Mouse (Mus musculus): Measurements from ENCODE around the gene Fam187b.

The Fam187b gene

GRCm38 (mm10) chr7:30958866-30959487, 14.6 kb upstream of the Fam187b start:
- DNase-seq, result no peak

DNA sequence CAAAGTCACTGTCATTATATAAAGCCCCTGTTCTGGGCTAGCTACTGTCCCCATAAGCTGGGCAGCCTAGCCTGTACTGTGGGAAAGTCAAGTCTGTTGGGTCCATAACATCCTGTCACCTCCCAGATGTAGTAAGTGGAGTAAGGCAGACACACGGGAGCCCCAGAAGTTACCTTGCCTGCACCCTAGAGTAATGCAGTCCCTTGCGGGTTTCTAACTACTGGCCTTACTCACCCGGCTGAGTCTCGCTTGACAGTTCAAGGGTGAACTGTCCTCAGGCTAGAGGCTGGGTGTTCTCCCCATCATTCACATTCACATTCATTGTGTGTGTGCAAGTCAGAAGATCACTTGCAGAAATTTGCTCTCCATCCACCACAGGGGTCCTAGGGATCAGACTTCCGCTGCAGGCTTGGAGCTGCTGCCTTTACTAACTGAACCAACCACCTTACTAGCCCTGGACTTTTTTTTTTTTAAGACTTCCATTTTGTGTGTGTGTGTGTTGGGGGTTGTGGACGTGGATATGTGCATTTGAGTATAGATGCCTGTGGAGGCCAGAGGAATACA, 13.7 kb upstream of the Fam187b start:
- DNase-seq, result no peak

- no peak for DNase-seq
Measured at GRCm38 (mm10) chr7:30962862-30963261, 10.7 kb upstream of the Fam187b start.

GRCm38 (mm10) chr7:30964366-30964765, 9.2 kb upstream of the Fam187b start:
- no peak for DNase-seq

- DNase-seq, result no peak
Measured at GRCm38 (mm10) chr7:30965677-30966076, 7.9 kb upstream of the Fam187b start.

DNA sequence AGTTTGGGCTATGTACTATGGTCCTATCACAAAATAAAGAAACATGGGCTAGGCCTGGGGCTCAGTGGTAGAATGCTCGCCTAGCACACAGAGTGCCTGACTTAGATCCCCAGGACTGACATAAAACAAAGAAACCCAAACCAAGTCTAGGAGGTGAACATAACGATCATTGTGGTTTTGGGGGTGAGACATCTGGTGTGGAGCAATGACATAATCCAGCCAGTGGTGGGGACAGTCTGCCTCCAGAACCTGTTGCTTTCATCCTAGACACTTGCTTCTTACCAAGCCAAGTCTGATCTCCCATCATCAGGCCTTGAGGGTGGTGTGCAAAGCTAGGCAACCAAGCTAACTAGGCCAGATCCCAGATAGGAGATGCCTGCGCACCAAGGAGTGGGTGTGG, 6.9 kb upstream of the Fam187b start:
- DNase-seq, result no peak

DNA sequence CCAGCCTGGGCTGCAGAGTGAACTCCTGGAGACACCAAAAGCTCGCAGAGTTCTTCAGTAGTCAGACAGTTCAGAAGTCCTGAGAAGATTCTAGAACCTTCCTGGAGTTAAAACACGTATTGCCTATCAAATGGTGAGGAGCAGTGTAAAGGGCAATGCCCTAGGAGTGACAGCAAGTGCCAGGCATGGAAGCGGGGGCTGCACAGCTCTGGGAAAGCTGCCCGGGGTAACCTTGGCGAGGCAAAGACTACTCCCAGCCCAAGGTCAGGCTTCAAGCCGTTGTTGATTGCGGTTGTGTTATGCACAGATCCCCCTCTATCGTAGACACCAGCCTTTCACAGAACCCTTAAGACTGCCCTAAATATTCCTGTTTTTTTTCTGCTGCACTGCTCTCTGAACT, 5.0 kb upstream of the Fam187b start:
- DNase-seq, result no peak

- DNase-seq, result no peak
Measured at GRCm38 (mm10) chr7:30969174-30969573, 4.4 kb upstream of the Fam187b start.

GRCm38 (mm10) chr7:30971901-30972300, 1.7 kb upstream of the Fam187b start:
- DNase-seq, result no peak

GRCm38 (mm10) chr7:30972426-30973250, 952 bp upstream of the Fam187b start:
- no peak for DNase-seq

- no peak for DNase-seq
Measured at GRCm38 (mm10) chr7:30973251-30973500, 414 bp upstream of the Fam187b start, which contains the start of gene Lsr. Lsr (minus strand) TSS chr7:30973464.

GRCm38 (mm10) chr7:30981703-30982102, 8.1 kb downstream of the Fam187b start:
- DNase-seq, result no peak

DNA sequence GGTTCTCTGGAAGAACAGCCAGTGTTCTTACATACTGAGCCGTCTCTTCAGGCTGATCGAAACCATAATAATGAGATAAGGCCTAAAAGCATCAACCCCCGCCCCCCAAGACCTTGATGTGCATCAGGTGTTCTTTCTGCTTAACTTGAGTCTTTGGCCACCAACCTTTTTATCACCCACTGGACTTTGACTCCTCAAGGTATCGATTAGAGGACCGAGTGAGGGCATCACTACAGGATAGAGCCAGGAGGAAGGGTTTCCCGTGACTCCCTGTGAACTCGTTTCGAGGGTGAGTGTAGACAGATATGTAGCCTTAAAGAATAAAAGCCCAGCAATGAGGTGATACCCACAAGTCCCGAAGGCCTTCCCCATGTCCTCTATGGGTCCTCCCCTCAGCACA, 11.8 kb downstream of the Fam187b start:
- no peak for DNase-seq

DNA sequence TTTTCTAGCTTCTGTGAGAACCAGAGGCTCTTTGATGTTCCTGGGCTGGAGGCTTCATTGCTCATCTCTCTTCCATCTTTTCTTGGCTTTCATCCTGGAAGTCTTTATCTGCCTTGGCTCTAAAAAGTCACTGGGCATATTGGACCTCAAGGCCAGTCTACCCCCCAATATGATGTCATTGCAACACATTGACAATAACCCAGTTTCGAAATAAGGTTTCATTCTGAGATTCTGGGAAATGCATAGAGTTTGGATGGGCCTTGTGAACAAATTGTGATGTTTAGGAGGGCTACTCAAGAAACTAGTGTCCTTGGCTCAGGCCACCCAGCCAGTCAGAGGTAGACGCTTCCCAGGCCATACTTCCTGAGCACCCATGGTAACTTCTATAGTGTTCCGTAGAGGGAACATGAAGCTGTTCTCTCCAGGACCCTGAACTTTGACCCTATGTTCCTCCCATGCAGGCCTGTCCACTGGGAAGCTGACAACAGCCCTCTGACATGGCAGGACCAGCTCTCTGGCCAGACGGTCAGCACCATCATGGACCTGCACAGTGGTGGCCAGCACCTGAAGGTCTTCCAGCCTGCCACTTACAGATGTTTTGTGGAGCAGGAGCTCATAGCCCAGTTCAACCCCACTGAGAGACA, 15.1 kb downstream of the Fam187b start:
- DNase-seq, result no peak

DNA sequence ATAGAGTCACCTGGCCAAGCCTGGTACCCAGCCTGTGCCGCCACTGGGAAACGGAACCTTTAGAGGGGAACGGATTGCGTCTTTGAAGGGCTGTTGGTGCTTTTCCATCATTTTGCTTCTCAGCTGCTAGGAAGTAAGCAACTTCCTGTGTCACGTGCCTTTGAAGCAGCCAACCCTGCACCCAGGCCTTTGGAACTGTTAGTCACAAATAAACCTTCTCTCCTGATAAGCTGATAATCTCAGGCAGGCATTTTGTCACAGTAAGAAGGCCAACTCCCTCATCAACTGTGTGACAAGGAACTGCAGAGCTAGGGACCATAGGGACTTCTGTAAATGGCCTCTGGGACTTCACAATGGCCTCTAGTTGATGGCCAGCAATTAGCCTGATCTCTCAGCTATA, 18.6 kb downstream of the Fam187b start:
- DNase-seq, result no peak

GRCm38 (mm10) chr7:30993986-30994385, 20.4 kb downstream of the Fam187b start:
- no peak for DNase-seq

DNA sequence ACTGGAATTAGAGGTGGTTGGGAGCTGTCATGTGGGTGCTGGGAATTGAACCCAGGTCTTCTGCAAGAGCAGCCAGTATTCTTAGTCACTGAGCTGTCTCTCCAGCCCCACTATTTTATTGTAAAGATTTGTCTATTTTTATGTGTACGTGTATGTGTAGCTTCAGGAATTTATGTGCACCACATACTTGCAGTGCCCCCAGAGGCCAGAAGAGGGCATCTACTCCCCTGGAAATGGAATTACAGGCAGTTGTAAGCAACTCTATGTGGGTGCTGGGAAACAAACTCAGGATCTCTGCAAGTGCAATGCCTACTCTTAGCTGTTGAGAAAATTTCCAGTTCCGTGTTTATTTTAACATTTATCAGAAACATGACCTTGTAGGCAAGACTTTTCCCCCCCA, 22.9 kb downstream of the Fam187b start:
- DNase-seq, result peak; percentile 28 to 32

GRCm38 (mm10) chr7:31000505-31001020, 27.0 kb downstream of the Fam187b start:
- peak; percentile 68 to 70 for DNase-seq

GRCm38 (mm10) chr7:31002650-31003049, 29.1 kb downstream of the Fam187b start:
- DNase-seq, result peak; percentile 69 to 73

GRCm38 (mm10) chr7:31007775-31008174, 34.2 kb downstream of the Fam187b start:
- DNase-seq, result no peak

- DNase-seq, result no peak
Measured at GRCm38 (mm10) chr7:31008175-31008574, 34.6 kb downstream of the Fam187b start.

DNA sequence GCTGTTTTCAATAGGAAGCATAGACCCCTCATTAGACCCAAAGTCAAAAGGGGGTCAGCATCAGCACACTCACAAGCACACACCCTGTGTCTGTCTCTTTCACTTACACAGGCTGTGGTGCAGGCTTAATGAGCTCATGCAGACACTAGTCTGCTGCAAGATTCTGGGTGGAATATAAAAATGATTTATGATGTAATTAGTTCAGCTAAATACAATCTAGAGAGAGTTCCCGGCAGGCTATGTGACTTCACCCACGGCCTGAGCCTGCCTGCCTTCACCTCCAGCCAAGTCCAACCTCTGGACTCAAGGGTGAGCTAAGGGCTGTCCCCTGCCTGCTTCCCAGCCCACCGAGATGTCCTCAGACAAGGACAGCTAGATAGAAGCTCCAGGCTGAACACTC, 35.3 kb downstream of the Fam187b start:
- DNase-seq, result no peak

- no peak for DNase-seq
Measured at GRCm38 (mm10) chr7:31012971-31013370, 39.4 kb downstream of the Fam187b start.

Data from B cell, adult 2 months (primary cell).